8 mouse cellular contexts compared by ENCODE assay signal in genomic region chr1:74386363-74386713, GRCm38 (mm10). TPM values are rescaled to one million over a fixed set of nuclear protein-coding genes. Genes with fewer than 3 reads are reported as not detected.
DNase-seq lines count a peak whose midpoint lies in the region; ATAC-seq and TF ChIP-seq lines count a peak whose summit lies in the region.

No protein-coding gene starts in this region.

- H3K4me3 ChIP-seq in heart, embryonic 16.5 days (ENCODE audit: low read length) = peak overlapping the region; percentile 66
- H3K4me3 ChIP-seq in G1E (ENCODE audit: low read depth, low read length) = peak overlapping the region; percentile 73
- peak overlapping the region; percentile 52 for H3K4me3 ChIP-seq in hindbrain, embryonic 11.5 days (ENCODE audit: low read depth, low read length)
- peak overlapping the region; percentile 63 for H3K4me3 ChIP-seq in midbrain, embryonic 11.5 days (ENCODE audit: low read depth, low read length)

- H3K4me1 ChIP-seq in heart, embryonic 16.5 days (ENCODE audit: control insufficient read depth, insufficient read depth, low read length) = peaks cover 25% of the 10 kb centered on the region
- H3K4me1 ChIP-seq in G1E (ENCODE audit: insufficient read depth, low read depth, low read length) = peaks cover 77% of the 10 kb centered on the region
- H3K4me1 ChIP-seq in hindbrain, embryonic 11.5 days (replicated peaks; ENCODE audit: control insufficient read depth, insufficient read depth, low read length) = peaks cover 3% of the 10 kb centered on the region; the same call in 1 of the 2 replicates
- H3K4me1 ChIP-seq in midbrain, embryonic 11.5 days (ENCODE audit: control insufficient read depth, insufficient read depth, low read length) = peaks cover 16% of the 10 kb centered on the region

- no peak for DNase-seq in heart, adult 8-10 months (ENCODE audit: low spot score)
- no peak for DNase-seq in G1E (ENCODE audit: low spot score)
- no peak for DNase-seq in hindbrain, embryonic 11.5 days (ENCODE audit: low spot score)
- no peak for DNase-seq in midbrain, embryonic 11.5 days (ENCODE audit: low spot score, missing footprints)
- no peak for DNase-seq in embryo, embryonic 11 days
- no peak for DNase-seq in T-cell, adult 2 months (ENCODE audit: low spot score)

- H3K27ac ChIP-seq in heart, embryonic 16.5 days (ENCODE audit: low read length) = peak overlapping the region; percentile 98
- peak overlapping the region; percentile 84 for H3K27ac ChIP-seq in hindbrain, embryonic 11.5 days (ENCODE audit: low read depth, low read length)
- H3K27ac ChIP-seq in midbrain, embryonic 11.5 days (ENCODE audit: low read depth, low read length) = peak overlapping the region; percentile 91

- H3K36me3 ChIP-seq in heart, embryonic 16.5 days (ENCODE audit: control insufficient read depth, insufficient read depth) = no peaks in the 10 kb centered on the region
- no peaks in the 10 kb centered on the region for H3K36me3 ChIP-seq in G1E (replicated peaks)
- H3K36me3 ChIP-seq in hindbrain, embryonic 11.5 days (ENCODE audit: control insufficient read depth, insufficient read depth, low read length) = no peaks in the 10 kb centered on the region
- H3K36me3 ChIP-seq in midbrain, embryonic 11.5 days (ENCODE audit: control insufficient read depth, insufficient read depth, low read length) = no peaks in the 10 kb centered on the region

- peak overlapping the region; percentile 68 for H3K4me2 ChIP-seq in heart, embryonic 16.5 days (ENCODE audit: low read depth, low read length)
- peak overlapping the region; percentile 57 for H3K4me2 ChIP-seq in hindbrain, embryonic 11.5 days (replicated peaks; ENCODE audit: low read depth, low read length)
- H3K4me2 ChIP-seq in midbrain, embryonic 11.5 days = peak overlapping the region; percentile 53

- H3K9me3 ChIP-seq in heart, embryonic 16.5 days (replicated peaks; ENCODE audit: control insufficient read depth, low read length) = no peaks in the 10 kb centered on the region
- H3K9me3 ChIP-seq in G1E (replicated peaks) = no peaks in the 10 kb centered on the region
- no peaks in the 10 kb centered on the region for H3K9me3 ChIP-seq in hindbrain, embryonic 11.5 days (ENCODE audit: control insufficient read depth, low read length)
- no peaks in the 10 kb centered on the region for H3K9me3 ChIP-seq in midbrain, embryonic 11.5 days (ENCODE audit: control insufficient read depth, low read length)

- no peak for TF ChIP-seq CTCF in G1E (IDR thresholded peaks at IDR 0.05; ENCODE audit: low read depth, low read length)

- no peaks in the 10 kb centered on the region for H3K27me3 ChIP-seq in heart, embryonic 16.5 days (ENCODE audit: control insufficient read depth, insufficient read depth, low read length)
- H3K27me3 ChIP-seq in G1E (ENCODE audit: insufficient read depth, low read length) = peaks cover 21% of the 10 kb centered on the region; the same call in 1 of the 2 replicates
- no peaks in the 10 kb centered on the region; the same call in 1 of the 2 replicates for H3K27me3 ChIP-seq in hindbrain, embryonic 11.5 days (ENCODE audit: control insufficient read depth, insufficient read depth, low read length)
- H3K27me3 ChIP-seq in midbrain, embryonic 11.5 days (ENCODE audit: control insufficient read depth, insufficient read depth, low read length) = peaks cover 10% of the 10 kb centered on the region

- peak overlapping the region; percentile 86 for H3K9ac ChIP-seq in heart, embryonic 16.5 days (ENCODE audit: low read length)
- peak overlapping the region; percentile 65 for H3K9ac ChIP-seq in hindbrain, embryonic 11.5 days (ENCODE audit: low read depth, low read length)
- peak overlapping the region; percentile 74 for H3K9ac ChIP-seq in midbrain, embryonic 11.5 days (ENCODE audit: low read length)

- ATAC-seq in heart, embryonic 16.5 days (replicated peaks; ENCODE audit: extremely low read depth, insufficient read depth, low FRiP score) = no peak
- ATAC-seq in G1E (ENCODE audit: extremely low read depth, insufficient number of reproducible peaks, low FRiP score, poor library complexity, severe bottlenecking) = no peak
- ATAC-seq in hindbrain, embryonic 11.5 days (ENCODE audit: low FRiP score) = no peak
- ATAC-seq in midbrain, embryonic 11.5 days (ENCODE audit: low FRiP score) = no peak
- no peak for ATAC-seq in frontal cortex, adult (ENCODE audit: low TSS enrichment)

- 61% methylated on average over 7 of the region's 10 CpGs for WGBS in heart, embryonic 16.5 days
- 57% methylated on average over 7 of the region's 10 CpGs for WGBS in hindbrain, embryonic 11.5 days
- 67% methylated on average over 7 of the region's 10 CpGs for WGBS in midbrain, embryonic 11.5 days

RNA-seq across cellular contexts. Expression of gene Ctdsp1, which starts 5.0 kb away (rescaled TPM):
- 64.6 and 66.7 TPM in 2 replicates for polyA plus RNA-seq in heart, embryonic 16.5 days (2015; fragmentation: Nextera tagmentation; extraction: Ambion mirVana)
- total RNA-seq in heart, adult 8-10 months (2022) = 100 to 1,000 TPM; 115 to 130 (median 121) TPM
- total RNA-seq in G1E (2014; fragmentation: Nextera tagmentation) = 154 and 171 TPM in 2 replicates
- 64.6 and 66.4 TPM in 2 replicates for total RNA-seq in G1E (2017)
- 272 and 321 TPM in 2 replicates for polyA plus RNA-seq in G1E (2012)
- 36.3 and 42.0 TPM in 2 replicates for polyA plus RNA-seq in hindbrain, embryonic 11.5 days (2014; fragmentation: Nextera tagmentation; extraction: Ambion mirVana)
- polyA plus RNA-seq in midbrain, embryonic 11.5 days (2014; fragmentation: Nextera tagmentation; extraction: Ambion mirVana) = 33.4 and 37.9 TPM in 2 replicates

RNA-seq across cellular contexts. Expression of gene Slc11a1, which starts 11.3 kb away (rescaled TPM):
- polyA plus RNA-seq in heart, embryonic 16.5 days (2015; fragmentation: Nextera tagmentation; extraction: Ambion mirVana) = 3.4 and 4.3 TPM in 2 replicates
- total RNA-seq in heart, adult 8-10 months (2022) = 1 to 10 TPM; 3.9 to 6.6 (median 5.1) TPM
- not detected in 2 replicates for total RNA-seq in G1E (2014; fragmentation: Nextera tagmentation)
- 0.23 and 0.60 TPM in 2 replicates for total RNA-seq in G1E (2017)
- not detected in 2 replicates for polyA plus RNA-seq in G1E (2012)
- polyA plus RNA-seq in hindbrain, embryonic 11.5 days (2014; fragmentation: Nextera tagmentation; extraction: Ambion mirVana) = 1.3 and 1.4 TPM in 2 replicates
- polyA plus RNA-seq in midbrain, embryonic 11.5 days (2014; fragmentation: Nextera tagmentation; extraction: Ambion mirVana) = 1.6 and 2.1 TPM in 2 replicates

RNA-seq across cellular contexts. Expression of gene Vil1, which starts 22.8 kb away (rescaled TPM):
- polyA plus RNA-seq in heart, embryonic 16.5 days (2015; fragmentation: Nextera tagmentation; extraction: Ambion mirVana) = 0.37 and 1.7 TPM in 2 replicates
- total RNA-seq in heart, adult 8-10 months (2022) = 1 to 10 TPM in 3 of 4 experiments, under 1 TPM in 1; 0.98 to 2.0 (median 1.7) TPM
- total RNA-seq in G1E (2014; fragmentation: Nextera tagmentation) (0.29 and 0.68 TPM in 2 replicates), G1E (2017) (0.29 and 1.1 TPM in 2 replicates)
- 0.11 and 0.35 TPM in 2 replicates for polyA plus RNA-seq in G1E (2012)
- 0.11 and 0.13 TPM in 2 replicates for polyA plus RNA-seq in hindbrain, embryonic 11.5 days (2014; fragmentation: Nextera tagmentation; extraction: Ambion mirVana)
- 0.19 and 0.23 TPM in 2 replicates for polyA plus RNA-seq in midbrain, embryonic 11.5 days (2014; fragmentation: Nextera tagmentation; extraction: Ambion mirVana)

RNA-seq across cellular contexts. Expression of gene Catip, which starts 24.4 kb away (rescaled TPM):
- 0.62 and 1.1 TPM in 2 replicates for polyA plus RNA-seq in heart, embryonic 16.5 days (2015; fragmentation: Nextera tagmentation; extraction: Ambion mirVana)
- under 1 TPM; 0.17 to 0.37 (median 0.25) TPM for total RNA-seq in heart, adult 8-10 months (2022)
- not detected in 2 replicates for total RNA-seq in G1E (2014; fragmentation: Nextera tagmentation)
- total RNA-seq in G1E (2017) = 0.27 TPM in 1 of 2 replicates, not detected in the other
- not detected in 2 replicates for polyA plus RNA-seq in G1E (2012)
- polyA plus RNA-seq in hindbrain, embryonic 11.5 days (2014; fragmentation: Nextera tagmentation; extraction: Ambion mirVana) = 1.1 TPM in 2 replicates
- 0.05 and 0.22 TPM in 2 replicates for polyA plus RNA-seq in midbrain, embryonic 11.5 days (2014; fragmentation: Nextera tagmentation; extraction: Ambion mirVana)
